Mouse (Mus musculus): ENCODE measurements at regions not wholly inside any gene's neighbourhood (a gene's known extent, or its start where the extent isn't known, plus 50 kb on each side); places are given as distances from the start of the nearest gene placed in this dataset.

DNA sequence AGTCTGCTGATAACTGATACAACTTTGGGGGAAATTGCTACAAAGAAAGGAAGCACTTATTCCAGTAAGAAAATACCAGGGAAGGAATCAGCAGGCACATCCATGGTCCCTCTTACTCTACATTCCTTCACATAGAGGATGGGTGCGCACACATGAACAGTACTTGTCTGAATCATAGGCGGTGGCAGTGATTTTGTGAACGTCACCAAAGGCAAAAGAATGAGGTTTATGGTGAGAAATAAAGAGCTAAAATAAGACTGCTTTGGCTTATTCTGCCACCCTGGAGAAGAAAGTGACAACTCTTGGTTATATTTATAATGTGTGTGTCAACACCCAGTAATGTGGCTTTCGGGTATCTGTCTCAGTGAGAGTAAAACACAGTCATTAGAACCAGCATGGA lies 59.9 kb upstream of the Ccdc80 start:
- no peak for DNase-seq (ENCODE audit: low read depth)

DNA sequence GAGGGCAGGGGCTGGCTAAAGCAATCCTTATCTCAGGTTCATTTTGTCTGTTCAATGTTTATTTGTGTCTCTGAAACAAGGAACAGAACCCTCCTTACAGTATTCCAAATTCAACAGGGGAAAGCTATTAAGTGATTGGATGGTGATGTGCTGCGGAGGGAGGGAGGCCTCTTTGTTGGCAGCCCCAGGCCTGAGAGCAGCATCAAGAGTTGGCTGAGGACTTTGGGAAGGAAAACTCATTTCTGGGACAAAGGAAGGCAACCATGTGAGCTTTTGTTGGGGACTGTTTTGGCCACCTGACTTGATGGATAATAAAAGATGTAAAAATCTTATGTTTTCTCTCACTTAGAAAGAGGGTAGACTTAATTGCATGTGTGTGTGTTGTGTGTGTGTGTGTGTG lies 58.8 kb upstream of the Ccdc80 start:
- no peak for DNase-seq (ENCODE audit: low read depth)

DNA sequence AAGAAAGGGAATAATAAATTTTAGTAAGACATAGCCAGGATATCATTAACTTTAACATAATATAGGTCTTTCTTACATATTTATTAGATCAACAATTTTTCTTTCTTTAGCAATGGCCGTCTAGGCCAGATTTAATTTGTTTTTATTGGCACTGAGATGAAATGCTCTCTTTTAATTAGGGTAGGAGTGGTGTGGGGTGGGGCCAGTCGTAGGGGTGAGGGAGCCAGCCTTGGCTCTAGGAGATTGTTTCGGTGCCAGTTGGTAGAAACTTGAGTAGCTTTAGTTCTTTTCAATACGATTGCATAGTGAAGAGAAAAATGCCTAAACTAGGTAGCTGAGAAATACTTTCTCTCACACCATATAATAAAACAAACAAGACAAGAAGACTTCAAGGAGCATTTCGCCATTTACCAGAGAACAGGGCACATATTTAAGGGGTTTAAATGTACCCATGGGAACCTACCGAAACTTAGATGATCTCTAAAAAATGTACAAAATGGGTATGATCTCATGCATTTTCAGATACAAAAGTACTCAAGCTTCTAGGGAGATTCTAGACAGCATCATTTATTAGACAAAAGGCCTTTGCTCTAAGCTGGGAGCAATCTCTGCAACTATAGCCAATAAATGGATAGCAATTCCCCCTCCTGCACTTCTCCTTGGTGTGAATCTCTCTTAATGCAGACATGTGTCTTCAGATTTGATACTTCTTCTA lies 56.2 kb upstream of the Ccdc80 start:
- DNase-seq (ENCODE audit: low read depth), result no peak

DNA sequence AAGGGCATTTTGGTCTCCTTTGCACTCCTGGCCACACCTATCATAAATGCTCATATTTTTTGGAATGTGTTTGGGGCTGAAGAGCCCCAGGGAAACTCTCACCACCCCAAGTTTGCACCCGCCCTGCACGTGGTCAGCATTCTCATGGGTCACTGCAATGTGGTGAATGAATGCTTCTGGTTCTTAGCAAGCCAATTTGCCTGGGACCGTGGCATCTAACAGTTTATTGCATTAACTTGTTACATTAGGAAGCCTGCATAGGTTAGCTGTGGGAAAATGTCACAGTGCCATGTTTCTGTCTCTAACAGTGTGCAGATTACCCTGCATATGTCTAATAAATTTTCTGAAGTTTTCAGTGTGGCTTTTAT lies 55.7 kb upstream of the Ccdc80 start:
- DNase-seq (ENCODE audit: low read depth), result no peak

DNA sequence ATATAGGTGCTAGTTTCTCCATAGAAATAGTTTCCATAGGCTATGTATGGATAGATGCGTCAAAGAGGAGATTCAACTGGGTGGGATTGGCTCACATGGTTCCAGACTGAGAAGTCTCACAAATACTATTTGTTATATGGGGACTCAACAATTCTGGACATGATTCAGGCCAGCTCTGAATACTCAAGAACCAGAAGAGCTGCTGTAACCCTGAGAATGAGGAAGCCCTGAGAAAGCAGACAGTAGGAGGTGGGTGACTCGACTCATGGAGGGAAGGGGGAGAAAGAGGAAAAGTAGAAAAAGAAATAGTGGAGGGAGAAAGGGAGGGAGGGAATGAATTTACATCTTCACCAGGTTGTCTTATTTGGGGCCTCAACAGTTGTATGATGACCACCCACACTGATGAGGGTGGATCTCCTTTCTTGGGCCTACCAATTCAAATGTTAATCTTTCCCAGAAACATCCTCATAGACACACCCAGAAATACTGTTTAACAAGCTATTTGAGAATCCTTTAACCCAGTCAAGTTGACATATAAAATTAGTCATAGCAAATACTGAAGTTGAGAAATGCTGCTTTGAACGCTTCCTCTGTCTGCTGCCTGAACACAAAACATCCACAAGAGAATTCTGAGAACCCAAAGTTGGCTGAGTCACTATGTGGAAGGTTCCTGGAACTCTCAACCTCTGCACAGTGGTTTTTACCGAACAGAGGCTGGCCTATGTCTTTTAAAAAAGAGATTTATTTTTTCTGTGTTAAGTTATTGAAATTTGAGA lies 54.8 kb upstream of the Ccdc80 start:
- DNase-seq (ENCODE audit: low read depth), result peak; percentile 35

Data from induced T-regulatory cell, adult 2 months (primary cell).